Mouse (Mus musculus) central nervous system, embryonic 18 days (tissue): ENCODE measurements around the gene Osbpl6. TPM values are rescaled to one million over a fixed set of nuclear protein-coding genes. Genes with fewer than 3 reads are reported as not detected.

Source experiments
- polyA plus RNA-seq: library from polyadenylated mRNA; depleted of rRNA; stranded (reverse); fragments of >200 nt; gene quantifications from 2 replicates; pipeline ENCODE4 v1.2.3, GENCODE M21; 2012; rRNA removed

The Osbpl6 gene
- 20.1 and 20.4 TPM in 2 replicates for polyA plus RNA-seq

DNA sequence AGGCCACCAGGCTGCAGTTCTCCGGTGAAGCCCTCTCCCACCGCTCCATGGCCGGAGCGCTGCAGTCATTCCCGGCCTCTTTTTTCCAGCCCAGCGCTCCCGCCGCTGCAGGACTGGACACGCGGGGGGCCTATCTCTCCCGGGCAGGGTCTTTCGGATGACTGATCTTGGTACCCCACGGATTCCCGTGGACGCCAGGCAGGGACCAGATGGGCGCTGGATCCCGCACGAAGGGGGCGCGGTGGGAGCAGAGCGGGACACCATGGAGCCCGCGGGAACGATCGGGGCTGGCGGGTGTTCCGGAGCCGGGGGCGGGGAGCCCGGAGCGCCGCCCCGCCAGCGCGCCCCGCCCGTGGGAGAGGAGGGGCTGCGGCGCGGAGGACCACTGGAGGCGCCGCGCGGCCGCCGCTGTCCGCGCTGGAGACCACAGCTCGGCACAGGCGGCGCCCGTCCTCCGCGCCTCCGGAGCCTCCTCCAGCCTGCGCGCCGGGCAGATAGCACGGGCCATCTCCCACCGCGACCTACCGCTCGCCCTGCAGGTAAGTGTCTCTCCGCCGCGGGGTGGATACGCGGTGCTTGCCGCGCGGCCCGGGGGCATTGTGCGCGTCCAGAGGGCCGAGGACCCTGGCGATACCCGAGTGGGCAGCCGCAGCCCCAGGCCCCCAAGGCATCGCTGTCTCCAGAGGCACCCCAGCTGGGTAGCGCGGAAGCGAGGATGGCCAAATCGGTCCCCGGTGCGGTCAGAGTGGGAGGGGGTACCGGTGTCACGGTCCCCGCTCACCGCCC, at the start of gene Osbpl6:
Gene Osbpl6 (plus strand): TSS at position 358 of the 786 bp plus-strand sequence.

DNA sequence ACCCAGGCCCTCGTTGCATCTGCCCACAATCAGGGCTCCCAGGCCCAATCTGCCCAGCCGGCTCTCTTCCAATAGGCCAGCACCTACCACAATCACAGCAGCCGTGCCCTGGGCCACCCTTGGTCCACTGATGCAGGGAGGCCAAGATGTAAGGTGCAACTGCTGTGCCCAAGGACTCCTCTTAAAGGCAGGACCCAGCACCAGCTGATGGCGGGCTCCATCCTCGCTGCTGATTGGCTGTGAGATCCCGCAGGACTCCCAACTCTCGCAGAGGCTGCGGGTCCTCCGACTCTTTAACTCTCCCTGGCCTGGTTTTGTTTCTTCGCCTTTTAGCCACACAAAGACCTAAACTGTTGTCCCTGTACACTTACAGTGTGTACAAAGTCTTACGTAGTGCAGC, 46.1 kb upstream of the Osbpl6 start, which contains the start of gene Cyct:
Gene Cyct (minus strand): TSS at position 225 of the 400 bp plus-strand sequence.

DNA sequence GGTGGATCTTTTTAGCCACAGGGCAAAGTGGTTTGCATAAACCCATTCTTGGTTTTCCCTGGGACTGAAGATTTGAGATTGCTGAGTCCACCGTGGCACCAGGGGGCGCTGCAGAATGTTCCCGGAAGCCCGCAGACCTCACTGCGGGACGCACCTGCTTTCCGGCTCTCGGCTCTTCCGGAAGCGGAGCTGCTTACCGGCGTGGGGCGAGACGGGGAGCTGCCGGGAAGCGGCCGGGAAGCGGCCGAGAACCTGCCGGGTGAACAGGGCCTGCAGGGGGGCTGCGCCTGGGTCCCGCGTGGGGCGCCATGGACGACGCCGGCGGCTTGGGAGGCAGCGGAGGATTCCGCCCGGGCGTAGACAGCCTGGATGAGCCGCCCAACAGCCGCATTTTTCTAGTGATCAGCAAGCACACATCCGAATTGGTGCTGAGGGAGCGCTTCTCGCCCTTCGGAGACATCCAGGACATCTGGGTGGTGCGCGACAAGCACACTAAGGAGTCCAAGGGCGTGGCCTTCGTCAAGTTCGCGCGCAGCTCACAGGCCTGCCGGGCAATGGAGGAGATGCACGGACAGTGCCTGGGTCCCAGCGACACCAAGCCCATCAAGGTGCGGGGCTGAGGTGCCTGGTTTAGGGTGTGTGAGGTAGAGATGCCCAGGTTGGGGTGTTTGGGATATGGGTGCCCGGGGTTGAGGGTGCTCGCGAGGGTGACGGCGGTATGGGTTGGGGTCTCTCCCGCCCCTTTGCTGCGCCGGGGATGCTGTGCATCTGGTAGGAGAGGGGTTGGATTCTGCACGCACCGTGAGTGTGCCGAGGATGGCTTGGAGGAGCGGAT, 36.3 kb upstream of the Osbpl6 start, which contains the start of gene Rbm45:
Gene Rbm45 (plus strand): TSS at position 164 of the 835 bp plus-strand sequence.

DNA sequence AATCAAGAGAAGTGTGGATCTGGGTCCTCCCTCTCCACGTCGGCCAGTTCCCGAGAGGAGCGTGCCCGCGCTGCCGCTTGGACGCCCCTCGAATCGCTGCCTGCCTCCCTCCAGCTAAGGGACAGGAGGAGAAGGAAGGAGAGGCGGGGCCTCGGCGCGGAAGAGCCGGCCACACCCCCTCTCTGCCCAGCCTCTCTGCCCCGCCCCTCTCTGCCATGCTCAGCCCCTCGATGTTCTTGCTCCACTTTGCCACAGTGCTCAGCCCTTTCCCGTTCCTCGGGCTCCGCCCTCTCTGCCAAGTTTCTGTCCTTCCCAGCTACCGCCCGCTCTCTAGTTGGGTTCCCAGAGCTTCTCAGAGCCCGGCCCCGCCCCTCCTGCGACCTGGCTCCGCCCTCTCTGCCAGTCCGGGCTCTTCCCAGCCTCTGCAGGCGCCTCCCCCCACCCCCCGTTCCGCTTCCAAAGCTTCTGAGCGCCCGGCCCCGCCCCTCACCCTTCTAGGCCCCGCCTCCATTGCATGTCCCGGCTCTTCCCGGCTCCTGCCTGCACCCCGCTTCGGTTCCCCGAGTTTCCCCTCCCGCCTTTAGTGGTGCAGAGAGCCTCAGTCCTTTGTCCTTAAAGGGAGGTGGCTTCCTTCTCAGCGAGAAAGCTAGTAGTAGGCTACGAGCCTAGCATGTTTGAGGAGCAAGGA, 241.7 kb downstream of the Osbpl6 start, which contains the start of the genes Prkra and Pjvk:
Gene Prkra (minus strand): TSS at position 133 of the 688 bp plus-strand sequence.
Gene Pjvk (plus strand): TSS at position 594 of the 688 bp plus-strand sequence.

Other genes starting within 250 kb of the Osbpl6 start
- gene Pde11a, start 67.7 kb upstream of the Osbpl6 start, polyA plus RNA-seq, result 0.75 and 0.94 TPM in 2 replicates
- 0.12 TPM in 1 of 2 replicates, not detected in the other for gene Cyct, start 46.1 kb upstream of the Osbpl6 start, polyA plus RNA-seq
- 37.7 and 38.0 TPM in 2 replicates for gene Rbm45, start 36.5 kb upstream of the Osbpl6 start, polyA plus RNA-seq
- gene Prkra, start 241.5 kb downstream of the Osbpl6 start, polyA plus RNA-seq, result 102 and 107 TPM in 2 replicates
- gene Pjvk, start 242.0 kb downstream of the Osbpl6 start, polyA plus RNA-seq, result 0.32 and 0.74 TPM in 2 replicates